Mouse (Mus musculus) ES-E14 (cell line): ENCODE measurements at regions not wholly inside any gene's neighbourhood (a gene's known extent, or its start where the extent isn't known, plus 50 kb on each side); places are given as distances from the start of the nearest gene placed in this dataset.
A peak's percentile ranks its signal among the peaks of the same experiment; 100 is the strongest.

ENCODE experiments used
- DNase-seq: peaks from one replicate; pipeline ENCODE4 v3.0.0-alpha.2; 2013; ENCODE audit warnings: low read depth, low spot score
- H3K27ac ChIP-seq: 2 replicates; pipeline ENCODE4 v1.5.1; 2012; ENCODE audit warnings: low read depth, mild to moderate bottlenecking, low read length, moderate library complexity, mixed read lengths; ENCODE audit not compliant: poor library complexity, insufficient read depth, severe bottlenecking
- H3K36me3 ChIP-seq: 2 replicates; pipeline ENCODE4 v1.6.1; 2012; ENCODE audit warnings: mild to moderate bottlenecking, low read length, moderate library complexity, mixed read lengths; ENCODE audit not compliant: control insufficient read depth, poor library complexity, insufficient read depth, severe bottlenecking
- H3K4me1 ChIP-seq, 2 experiments: fragments of 150-350 bp in 1 of 2; sonication (generic) in 1 of 2; 2 replicates each; pipeline ENCODE4 v1.6.1; 2012; ENCODE audit warnings: low read length in 2 of 2, mild to moderate bottlenecking in 1 of 2, mixed read lengths in 1 of 2; ENCODE audit not compliant: control insufficient read depth in 2 of 2, insufficient read depth in 2 of 2, poor library complexity in 1 of 2
- H3K4me3 ChIP-seq, 2 experiments: fragments of 150-350 bp in 1 of 2; sonication (generic) in 1 of 2; 2 replicates each; pipeline ENCODE4 v1.5.1; 2012; ENCODE audit warnings: low read length in 2 of 2, low read depth in 1 of 2, mild to moderate bottlenecking in 1 of 2, mixed read lengths in 1 of 2; ENCODE audit not compliant: insufficient read depth in 1 of 2, poor library complexity in 1 of 2, severe bottlenecking in 1 of 2
- H3K9ac ChIP-seq: 2 replicates; pipeline ENCODE4 v1.6.1; 2012; ENCODE audit warnings: low read depth, mild to moderate bottlenecking, low read length, mixed read lengths; ENCODE audit not compliant: poor library complexity, insufficient read depth, severe bottlenecking
- H3K9me3 ChIP-seq: fragments of 150-350 bp; sonication (generic); 2 replicates; pipeline ENCODE4 v1.6.1; 2012; ENCODE audit warnings: low read depth, mild to moderate bottlenecking, low read length; ENCODE audit not compliant: control insufficient read depth, insufficient read depth
- CHD2 ChIP-seq: IDR thresholded peaks from 2 replicates; pipeline ENCODE4 v1.6.1; 2014; ENCODE audit warnings: mild to moderate bottlenecking, low read depth, low read length, inconsistent platforms
- HCFC1 ChIP-seq: IDR thresholded peaks from 2 replicates; pipeline ENCODE4 v1.6.1; 2012; ENCODE audit warnings: low read length, inconsistent platforms, borderline replicate concordance; ENCODE audit not compliant: insufficient read depth
- MAFK ChIP-seq: IDR thresholded peaks from 2 replicates; pipeline ENCODE4 v1.6.1; 2014; ENCODE audit warnings: mild to moderate bottlenecking, low read depth, low read length, inconsistent platforms; ENCODE audit not compliant: insufficient read depth
- ZC3H11A ChIP-seq: IDR thresholded peaks from 2 replicates; pipeline ENCODE4 v1.6.1; 2012; ENCODE audit warnings: low read depth, mild to moderate bottlenecking, inconsistent platforms, low read length, borderline replicate concordance
- ZNF384 ChIP-seq: IDR thresholded peaks from 2 replicates; pipeline ENCODE4 v1.6.1; 2012; ENCODE audit warnings: low read depth, low read length, inconsistent platforms
- in situ Hi-C, 2 experiments: fragments of 600-800 bp; cut with MboI; formaldehyde crosslinking; loops; one replicate each; pipeline ENCODE4 v1.15.1; 2025; ENCODE audit warnings: low sequenced_read_pairs in 2 of 2, inconsistent platforms in 1 of 2; ENCODE audit not compliant: unreplicated experiment in 2 of 2

DNA sequence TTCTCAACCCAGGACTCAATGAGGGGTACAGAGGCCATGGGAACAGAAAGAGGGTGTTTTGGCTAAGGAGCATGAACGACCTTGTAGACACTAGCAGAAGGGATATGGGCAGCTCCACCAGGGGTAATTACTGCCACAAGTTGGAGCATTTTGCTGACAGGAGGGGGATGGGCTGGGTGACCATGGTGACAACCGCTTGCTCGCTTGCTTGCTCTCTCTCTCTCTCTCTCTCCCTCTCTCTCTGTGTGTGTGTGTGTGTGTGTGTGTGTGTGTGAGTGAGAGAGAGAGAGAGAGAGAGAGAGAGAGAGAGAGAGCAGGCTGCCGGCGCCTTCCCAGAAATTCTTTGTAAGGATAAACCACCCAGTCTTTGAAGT is 65.7 kb downstream of the Sik1 start:
- peak overlapping the region in 1 of 2 experiments; percentile 42; a peak in 2 of 4 replicates for H3K4me3 ChIP-seq
- in situ Hi-C loops, result no loop called here
- peaks cover 12 to 25% of the 10 kb centered on the region in 2 experiments; a peak in 3 of 4 replicates for H3K4me1 ChIP-seq
- DNase-seq, result no peak
- H3K36me3 ChIP-seq, result no peaks in the 10 kb centered on the region
- H3K9me3 ChIP-seq, result no peaks in the 10 kb centered on the region
- no peak overlapping the region for H3K9ac ChIP-seq
- no peak for TF ChIP-seq ZNF384
- TF ChIP-seq ZC3H11A, result no peak
- no peak for TF ChIP-seq CHD2
- no peak for TF ChIP-seq MAFK
- TF ChIP-seq HCFC1, result no peak
- no peak overlapping the region for H3K27ac ChIP-seq

DNA sequence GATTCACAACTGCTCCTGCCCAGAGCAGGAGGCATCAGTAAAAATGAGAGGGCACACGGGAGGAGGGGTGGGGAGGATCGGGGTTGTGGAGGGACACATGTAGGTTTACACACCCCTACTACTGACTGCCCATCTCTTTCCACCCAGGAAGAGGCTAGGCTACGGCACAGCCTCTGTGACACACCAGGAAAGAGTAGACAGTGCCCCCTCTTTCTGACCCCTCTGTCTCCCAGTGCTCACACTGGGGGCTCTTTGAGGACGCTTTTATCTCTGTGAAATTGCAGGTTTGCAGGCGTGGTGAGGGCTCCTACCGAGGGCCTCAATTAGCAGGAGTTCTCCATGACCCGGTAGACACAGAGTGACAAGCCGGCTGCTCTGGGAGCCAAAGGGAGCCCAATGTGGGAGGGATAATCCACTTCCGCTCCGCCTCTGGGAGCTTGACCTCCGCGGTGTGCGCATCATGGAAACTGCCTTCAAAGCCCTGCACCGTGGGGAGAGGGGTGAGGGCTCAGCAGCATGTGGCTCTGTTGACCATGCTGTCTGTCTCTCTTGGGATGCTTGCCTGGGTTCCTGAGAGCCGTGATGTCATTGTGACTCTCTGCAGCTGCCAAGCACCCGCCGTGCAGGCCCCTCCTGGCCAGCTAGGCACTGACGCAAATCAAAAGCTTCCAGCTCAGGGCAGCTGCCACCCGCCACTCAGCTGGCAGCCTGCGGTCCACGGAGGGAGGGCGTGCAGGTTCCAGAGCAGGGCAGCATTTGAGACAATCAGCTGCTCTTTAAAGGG is 65.1 kb downstream of the Sik1 start:
- TF ChIP-seq CHD2 (no peak), HCFC1 (no peak), ZNF384 (no peak), ZC3H11A (no peak), MAFK (no peak)
- H3K4me3 ChIP-seq, result peak overlapping the region; percentile 33 to 42
- no peak for DNase-seq
- H3K36me3 ChIP-seq, result no peaks in the 10 kb centered on the region
- peaks cover 12 to 25% of the 10 kb centered on the region in 2 experiments; a peak in 3 of 4 replicates for H3K4me1 ChIP-seq
- in situ Hi-C loops, result no loop called here
- H3K9me3 ChIP-seq, result no peaks in the 10 kb centered on the region
- H3K9ac ChIP-seq, result peak overlapping the region; percentile 20; the same call in 1 of the 2 replicates
- H3K27ac ChIP-seq, result 0 out of 2 replicates have a peak overlapping the region, but pooled peaks have one; percentile 26

DNA sequence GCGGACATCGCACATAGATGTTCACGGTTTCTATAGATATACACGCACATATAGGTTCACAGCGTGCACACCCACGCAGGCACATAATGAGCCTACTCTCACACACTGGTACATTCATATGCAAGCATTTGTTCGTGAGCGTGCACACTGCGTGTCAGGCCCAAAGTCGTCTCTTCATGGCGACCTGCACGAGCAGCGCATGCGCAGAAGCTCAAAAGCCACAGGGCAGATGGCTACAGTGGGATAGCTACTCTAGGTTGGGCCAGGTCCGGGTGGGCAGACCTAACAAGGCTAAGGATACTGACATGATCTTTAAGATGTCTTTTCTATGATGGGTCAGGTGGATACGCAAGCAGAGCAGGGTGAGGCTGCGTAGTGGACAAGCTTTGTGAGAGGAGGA is 63.9 kb downstream of the Sik1 start:
- no peak for TF ChIP-seq ZNF384
- no peak for TF ChIP-seq CHD2
- TF ChIP-seq ZC3H11A, result no peak
- no peak for TF ChIP-seq MAFK
- Histone ChIP-seq H3K4me3 (no peak overlapping the region), H3K9ac (no peak overlapping the region), H3K36me3 (no peaks in the 10 kb centered on the region), H3K9me3 (no peaks in the 10 kb centered on the region), H3K27ac (no peak overlapping the region), H3K4me1 (peaks cover 12 to 25% of the 10 kb centered on the region in 2 experiments; a peak in 3 of 4 replicates)
- no peak for DNase-seq
- in situ Hi-C loops, result no loop called here

DNA sequence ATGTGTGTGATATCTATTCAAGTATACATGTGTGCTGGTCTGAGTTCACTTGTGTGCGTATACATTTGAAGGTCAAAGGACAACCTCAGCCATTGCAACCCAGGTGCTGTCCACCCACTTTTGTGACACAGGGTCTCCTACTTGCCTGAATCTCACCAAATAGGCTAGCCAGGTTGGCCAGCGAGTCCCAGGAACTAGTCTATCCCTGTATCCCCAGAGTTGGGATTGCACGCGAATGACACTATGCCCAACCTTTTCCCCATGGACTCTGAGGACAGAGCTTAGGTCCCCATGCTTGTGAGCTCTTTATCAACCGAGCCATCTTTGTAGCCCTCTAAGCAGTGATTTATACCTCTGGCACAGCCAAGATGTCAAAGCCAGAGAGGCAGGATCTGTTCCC is 62.6 kb downstream of the Sik1 start:
- no peak for DNase-seq
- in situ Hi-C loops, result no loop called here
- Histone ChIP-seq H3K27ac (no peak overlapping the region), H3K9ac (no peak overlapping the region), H3K9me3 (no peaks in the 10 kb centered on the region), H3K4me1 (peaks cover 12 to 25% of the 10 kb centered on the region in 2 experiments; a peak in 3 of 4 replicates), H3K36me3 (no peaks in the 10 kb centered on the region), H3K4me3 (no peak overlapping the region)
- TF ChIP-seq HCFC1 (no peak), CHD2 (no peak)
